Mouse (Mus musculus): ENCODE measurements at regions not wholly inside any gene's neighbourhood (a gene's known extent, or its start where the extent isn't known, plus 50 kb on each side); places are given as distances from the start of the nearest gene placed in this dataset.

- H3K4me2 ChIP-seq (ENCODE audit: low read length): no peak overlapping the region
- DNase-seq (ENCODE audit: low spot score): no peak
- no peaks in the 10 kb centered on the region for H3K27me3 ChIP-seq (ENCODE audit: insufficient read depth, low read length)
- H3K36me3 ChIP-seq (ENCODE audit: insufficient read depth, low read length): no peaks in the 10 kb centered on the region
- H3K4me1 ChIP-seq (replicated peaks; ENCODE audit: insufficient read depth, low read length): no peaks in the 10 kb centered on the region
- H3K4me3 ChIP-seq (replicated peaks; ENCODE audit: low read depth, low read length): no peak overlapping the region
- H3K9ac ChIP-seq (ENCODE audit: low read depth, low read length): no peak overlapping the region
- ATAC-seq (replicated peaks; ENCODE audit: low FRiP score, low read depth): no peak
- TF ChIP-seq CTCF (IDR thresholded peaks at IDR 0.05; ENCODE audit: low read depth): no peak
- no peak overlapping the region for H3K27ac ChIP-seq
- H3K9me3 ChIP-seq (replicated peaks; ENCODE audit: low read length): no peaks in the 10 kb centered on the region
- WGBS: 56% methylated on average over 4 of the region's 4 CpGs
Measured at GRCm38 (mm10) chr4:32158886-32159285, 79.7 kb upstream of the Bach2 start.

GRCm38 (mm10) chr4:32160815-32161214 is 77.8 kb upstream of the Bach2 start:
- no peaks in the 10 kb centered on the region for H3K27me3 ChIP-seq (ENCODE audit: insufficient read depth, low read length)
- WGBS: 63% methylated on average over 2 of the region's 2 CpGs
- no peak for ATAC-seq (replicated peaks; ENCODE audit: low FRiP score, low read depth)

DNA sequence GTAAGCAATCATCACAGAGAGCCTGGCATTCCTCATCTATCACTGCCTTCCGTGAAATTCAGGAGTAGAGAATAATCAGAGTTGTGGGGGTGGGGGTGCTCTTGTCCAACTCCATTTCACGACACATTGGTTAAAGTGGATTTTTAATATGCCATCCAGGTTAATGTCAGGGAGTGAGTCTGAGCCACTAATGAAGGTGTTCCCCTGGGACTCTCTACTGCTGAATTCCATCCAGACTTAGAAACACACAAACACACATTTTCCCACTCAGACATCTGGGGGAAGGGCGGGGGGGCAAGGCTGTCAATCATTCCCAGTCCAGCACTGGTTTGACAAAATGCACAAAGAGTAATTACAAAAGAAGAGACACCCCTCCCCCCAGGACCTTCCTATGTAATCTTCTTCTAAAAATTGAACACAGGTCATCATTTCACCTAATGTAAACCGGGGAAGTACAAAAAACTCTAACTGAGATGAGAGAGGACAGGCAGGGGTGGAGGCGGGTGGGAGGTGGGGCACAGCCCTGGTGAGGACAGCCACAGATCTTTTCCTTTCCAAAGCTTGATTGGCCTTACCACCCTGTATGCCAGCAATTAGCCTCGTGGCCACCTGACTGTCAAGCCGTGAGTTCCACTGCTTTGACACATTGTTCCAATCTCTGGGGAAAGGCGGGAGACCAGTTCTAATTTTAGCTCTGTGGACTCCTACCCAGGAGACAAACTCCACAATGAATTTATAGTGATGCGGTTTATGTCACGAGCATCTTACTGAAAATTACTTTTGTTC is 76.5 kb upstream of the Bach2 start:
- no peak for ATAC-seq (replicated peaks; ENCODE audit: low FRiP score, low read depth)
- TF ChIP-seq CTCF (IDR thresholded peaks at IDR 0.05; ENCODE audit: low read depth): no peak
- Histone ChIP-seq H3K9ac (ENCODE audit: low read depth, low read length) (no peak overlapping the region), H3K4me1 (replicated peaks; ENCODE audit: insufficient read depth, low read length) (no peaks in the 10 kb centered on the region), H3K4me2 (ENCODE audit: low read length) (no peak overlapping the region), H3K36me3 (ENCODE audit: insufficient read depth, low read length) (no peaks in the 10 kb centered on the region), H3K9me3 (replicated peaks; ENCODE audit: low read length) (no peaks in the 10 kb centered on the region), H3K4me3 (replicated peaks; ENCODE audit: low read depth, low read length) (no peak overlapping the region), H3K27me3 (ENCODE audit: insufficient read depth, low read length) (no peaks in the 10 kb centered on the region), H3K27ac (no peak overlapping the region)
- 56% methylated on average over 10 of the region's 10 CpGs for WGBS
- DNase-seq (ENCODE audit: low spot score): no peak

More at GRCm38 (mm10) chr4:32160815-32161214, 77.8 kb upstream of the Bach2 start:
- no peaks in the 10 kb centered on the region for H3K4me1 ChIP-seq (replicated peaks; ENCODE audit: insufficient read depth, low read length)
- H3K4me2 ChIP-seq (ENCODE audit: low read length): no peak overlapping the region
- H3K27ac ChIP-seq: no peak overlapping the region
- no peaks in the 10 kb centered on the region for H3K36me3 ChIP-seq (ENCODE audit: insufficient read depth, low read length)
- H3K4me3 ChIP-seq (replicated peaks; ENCODE audit: low read depth, low read length): no peak overlapping the region
- no peaks in the 10 kb centered on the region for H3K9me3 ChIP-seq (replicated peaks; ENCODE audit: low read length)
- no peak for DNase-seq (ENCODE audit: low spot score)
- no peak overlapping the region for H3K9ac ChIP-seq (ENCODE audit: low read depth, low read length)
- TF ChIP-seq CTCF (IDR thresholded peaks at IDR 0.05; ENCODE audit: low read depth): no peak

DNA sequence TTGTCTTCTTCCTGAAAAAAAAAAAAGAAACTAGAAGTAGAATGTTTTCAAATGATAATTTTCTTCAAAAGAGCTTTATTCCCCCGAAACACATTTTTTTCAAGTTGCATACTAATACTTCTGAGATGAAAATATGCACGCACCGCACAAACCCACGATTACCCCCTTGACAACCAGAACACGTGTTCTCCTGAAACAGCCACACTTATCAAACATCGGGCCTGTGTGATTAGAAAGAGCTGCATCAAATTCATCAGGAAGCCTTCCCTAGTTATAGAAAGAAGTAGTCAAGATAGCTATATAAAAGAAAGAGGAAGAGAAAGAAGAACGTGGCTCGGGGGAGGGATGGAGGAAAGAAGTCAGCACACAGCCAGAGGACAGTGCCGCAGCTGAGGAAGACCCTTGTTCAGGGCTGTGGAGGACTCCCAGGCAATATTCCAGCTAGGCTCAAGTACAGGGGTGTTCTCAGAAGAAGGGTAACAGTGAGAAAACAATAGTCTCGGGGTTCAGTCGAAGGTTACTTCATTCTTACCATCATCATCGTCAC is 75.8 kb upstream of the Bach2 start:
- Histone ChIP-seq H3K27ac (no peak overlapping the region), H3K27me3 (ENCODE audit: insufficient read depth, low read length) (no peaks in the 10 kb centered on the region), H3K9me3 (replicated peaks; ENCODE audit: low read length) (no peaks in the 10 kb centered on the region), H3K4me1 (replicated peaks; ENCODE audit: insufficient read depth, low read length) (no peaks in the 10 kb centered on the region), H3K36me3 (ENCODE audit: insufficient read depth, low read length) (no peaks in the 10 kb centered on the region), H3K4me3 (replicated peaks; ENCODE audit: low read depth, low read length) (no peak overlapping the region), H3K9ac (ENCODE audit: low read depth, low read length) (no peak overlapping the region), H3K4me2 (ENCODE audit: low read length) (no peak overlapping the region)
- TF ChIP-seq CTCF (IDR thresholded peaks at IDR 0.05; ENCODE audit: low read depth): no peak
- WGBS: 93% methylated on average over 12 of the region's 12 CpGs
- ATAC-seq (replicated peaks; ENCODE audit: low FRiP score, low read depth): no peak
- no peak for DNase-seq (ENCODE audit: low spot score)

- Histone ChIP-seq H3K27ac (no peak overlapping the region), H3K9me3 (replicated peaks; ENCODE audit: low read length) (no peaks in the 10 kb centered on the region), H3K4me3 (replicated peaks; ENCODE audit: low read depth, low read length) (no peak overlapping the region), H3K4me2 (ENCODE audit: low read length) (no peak overlapping the region), H3K9ac (ENCODE audit: low read depth, low read length) (no peak overlapping the region), H3K36me3 (ENCODE audit: insufficient read depth, low read length) (no peaks in the 10 kb centered on the region), H3K4me1 (replicated peaks; ENCODE audit: insufficient read depth, low read length) (no peaks in the 10 kb centered on the region), H3K27me3 (ENCODE audit: insufficient read depth, low read length) (no peaks in the 10 kb centered on the region)
- ATAC-seq (replicated peaks; ENCODE audit: low FRiP score, low read depth): no peak
- no peak for DNase-seq (ENCODE audit: low spot score)
- whole genome bisulfite sequencing: 91% methylated on average over 11 of the region's 11 CpGs
- no peak for TF ChIP-seq CTCF (IDR thresholded peaks at IDR 0.05; ENCODE audit: low read depth)
Measured at GRCm38 (mm10) chr4:32164081-32164641, 74.4 kb upstream of the Bach2 start.

DNA sequence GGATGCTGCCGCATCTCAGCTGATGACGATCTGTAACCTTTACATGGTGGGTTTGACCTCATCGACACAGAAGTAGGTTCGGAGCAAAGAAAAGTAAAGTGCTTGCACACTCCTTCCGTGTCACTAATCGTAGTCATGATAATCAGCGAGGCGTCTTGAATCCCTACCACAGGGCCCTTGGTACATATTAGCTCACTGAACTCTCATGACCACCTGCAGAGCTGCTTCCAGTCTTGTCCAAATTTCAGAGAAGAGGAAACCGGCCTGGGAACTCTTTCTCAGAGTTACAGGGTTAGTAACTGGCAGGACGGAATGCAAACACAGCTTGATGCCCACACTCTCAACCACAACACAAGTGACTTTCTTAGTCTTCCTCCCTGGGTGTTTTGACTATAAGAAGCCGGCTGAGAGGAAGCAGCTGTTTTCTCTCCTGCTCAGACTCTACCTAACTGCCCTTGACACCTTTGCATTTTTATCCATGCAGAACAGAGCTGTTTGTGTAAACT is 73.8 kb upstream of the Bach2 start:
- no peak overlapping the region for H3K4me3 ChIP-seq (replicated peaks; ENCODE audit: low read depth, low read length)
- H3K9ac ChIP-seq (ENCODE audit: low read depth, low read length): no peak overlapping the region
- DNase-seq (ENCODE audit: low spot score) (no peak), ATAC-seq (replicated peaks; ENCODE audit: low FRiP score, low read depth) (no peak)
- TF ChIP-seq CTCF (IDR thresholded peaks at IDR 0.05; ENCODE audit: low read depth): no peak
- no peaks in the 10 kb centered on the region for H3K9me3 ChIP-seq (replicated peaks; ENCODE audit: low read length)
- H3K27me3 ChIP-seq (ENCODE audit: insufficient read depth, low read length): no peaks in the 10 kb centered on the region
- WGBS: 80% methylated on average over 11 of the region's 11 CpGs
- H3K4me2 ChIP-seq (ENCODE audit: low read length): no peak overlapping the region
- H3K4me1 ChIP-seq (replicated peaks; ENCODE audit: insufficient read depth, low read length): no peaks in the 10 kb centered on the region
- H3K36me3 ChIP-seq (ENCODE audit: insufficient read depth, low read length): no peaks in the 10 kb centered on the region
- H3K27ac ChIP-seq: no peak overlapping the region

Measured in kidney, postnatal 0 days (tissue).